ENCODE assay signal across 13 mouse cellular contexts in genomic region chr16:43935892-43936291, GRCm38 (mm10). TPM values are rescaled to one million over a fixed set of nuclear protein-coding genes. Genes with fewer than 3 reads are reported as not detected.
DNase-seq lines count a peak whose midpoint lies in the region; ATAC-seq and TF ChIP-seq lines count a peak whose summit lies in the region.
"Had no signal": no experiment of that assay in that cellular context is flagged by ENCODE, and none has a peak within 500 bp of the region (broad histone marks: within the 10 kb centered on the region; RNA-seq: fewer than 3 reads in every experiment).

No protein-coding gene starts in this region.

- no peak for ATAC-seq in embryonic facial prominence, embryonic 14.5 days (ENCODE audit: low read depth)
- ATAC-seq in lung, embryonic 16.5 days (ENCODE audit: low read depth), result peak; percentile 65; the same call in 1 of the 2 replicates
- ATAC-seq: forebrain, embryonic 13.5 days had no signal

- TF ChIP-seq POLR2A in thymus, adult 2 months (IDR thresholded peaks at IDR 0.05; ENCODE audit: control insufficient read depth, extremely low read depth, insufficient read depth, low read length, poor library complexity), result no peak

- no peaks in the 10 kb centered on the region for H3K27me3 ChIP-seq in embryonic facial prominence, embryonic 14.5 days (replicated peaks; ENCODE audit: control insufficient read depth, insufficient read depth, low read length)
- H3K27me3 ChIP-seq in embryonic facial prominence, embryonic 10.5 days (replicated peaks; ENCODE audit: low read depth, poor library complexity, severe bottlenecking), result no peaks in the 10 kb centered on the region
- no peaks in the 10 kb centered on the region for H3K27me3 ChIP-seq in lung, embryonic 16.5 days (ENCODE audit: control insufficient read depth, insufficient read depth, low read depth, low read length)
- no peaks in the 10 kb centered on the region for H3K27me3 ChIP-seq in thymus, adult 2 months (ENCODE audit: control insufficient read depth, insufficient read depth, low read length)
- H3K27me3 ChIP-seq: embryonic facial prominence, embryonic 13.5 days; forebrain, embryonic 13.5 days; heart, embryonic 12.5 days; hindbrain, embryonic 15.5 days had no signal

- no peak overlapping the region for H3K27ac ChIP-seq in embryonic facial prominence, embryonic 14.5 days (replicated peaks; ENCODE audit: low read depth, low read length)
- no peak overlapping the region for H3K27ac ChIP-seq in embryonic facial prominence, embryonic 10.5 days (replicated peaks)
- peak overlapping the region; percentile 81 for H3K27ac ChIP-seq in layer of hippocampus, adult 2 months
- H3K27ac ChIP-seq in lung, embryonic 16.5 days (ENCODE audit: low read length), result no peak overlapping the region
- H3K27ac ChIP-seq in thymus, adult 2 months (ENCODE audit: control insufficient read depth, insufficient read depth, low read length), result no peak overlapping the region
- H3K27ac ChIP-seq: embryonic facial prominence, embryonic 13.5 days; forebrain, embryonic 13.5 days; hindbrain, embryonic 15.5 days had no signal

- 0 out of 2 replicates have a peak overlapping the region, but pooled peaks have one; percentile 8 for H3K9ac ChIP-seq in embryonic facial prominence, embryonic 14.5 days (ENCODE audit: low read depth, low read length)
- H3K9ac ChIP-seq in lung, embryonic 16.5 days (ENCODE audit: low read length), result no peak overlapping the region
- H3K9ac ChIP-seq: embryonic facial prominence, embryonic 13.5 days; forebrain, embryonic 13.5 days; heart, embryonic 12.5 days; hindbrain, embryonic 15.5 days had no signal

- H3K36me3 ChIP-seq in embryonic facial prominence, embryonic 14.5 days (ENCODE audit: control insufficient read depth, insufficient read depth, low read length), result no peaks in the 10 kb centered on the region
- peaks cover 4% of the 10 kb centered on the region; the same call in 1 of the 2 replicates for H3K36me3 ChIP-seq in embryonic facial prominence, embryonic 10.5 days (replicated peaks)
- H3K36me3 ChIP-seq in lung, embryonic 16.5 days (ENCODE audit: control insufficient read depth, insufficient read depth, low read length), result no peaks in the 10 kb centered on the region
- H3K36me3 ChIP-seq in thymus, adult 2 months (ENCODE audit: control insufficient read depth, insufficient read depth, low read length), result no peaks in the 10 kb centered on the region
- H3K36me3 ChIP-seq: embryonic facial prominence, embryonic 13.5 days; heart, embryonic 12.5 days; hindbrain, embryonic 15.5 days had no signal

- no peaks in the 10 kb centered on the region for H3K9me3 ChIP-seq in embryonic facial prominence, embryonic 14.5 days (ENCODE audit: control insufficient read depth, low read length)
- no peaks in the 10 kb centered on the region for H3K9me3 ChIP-seq in embryonic facial prominence, embryonic 10.5 days
- no peaks in the 10 kb centered on the region for H3K9me3 ChIP-seq in lung, embryonic 16.5 days (ENCODE audit: control insufficient read depth, low read length)
- H3K9me3 ChIP-seq: embryonic facial prominence, embryonic 13.5 days; forebrain, embryonic 13.5 days; heart, embryonic 12.5 days; hindbrain, embryonic 15.5 days had no signal

- no peak overlapping the region for H3K4me2 ChIP-seq in embryonic facial prominence, embryonic 14.5 days (ENCODE audit: low read depth, low read length)
- 0 out of 2 replicates have a peak overlapping the region, but pooled peaks have one; percentile 11 for H3K4me2 ChIP-seq in lung, embryonic 16.5 days (ENCODE audit: low read depth, low read length)
- H3K4me2 ChIP-seq: embryonic facial prominence, embryonic 13.5 days; forebrain, embryonic 13.5 days; heart, embryonic 12.5 days; hindbrain, embryonic 15.5 days had no signal

- DNase-seq in embryonic facial prominence, embryonic 14.5 days (ENCODE audit: low spot score), result no peak
- no peak for DNase-seq in embryonic facial prominence, embryonic 10.5 days (ENCODE audit: low spot score)
- no peak for DNase-seq in layer of hippocampus, adult 2 months (ENCODE audit: low spot score in 2 of 2)
- DNase-seq in layer of hippocampus, adult 9-11 months, result no peak
- no peak for DNase-seq in lung, postnatal 4 days
- DNase-seq in thymus, adult 2 months, result no peak
- DNase-seq: adrenal gland, postnatal 10 days; gastrocnemius, postnatal 14 days had no signal

- H3K4me3 ChIP-seq in embryonic facial prominence, embryonic 14.5 days (ENCODE audit: low read depth, low read length), result no peak overlapping the region
- no peak overlapping the region for H3K4me3 ChIP-seq in embryonic facial prominence, embryonic 10.5 days
- no peak overlapping the region for H3K4me3 ChIP-seq in layer of hippocampus, adult 2 months
- H3K4me3 ChIP-seq in lung, embryonic 16.5 days (ENCODE audit: low read length), result no peak overlapping the region
- H3K4me3 ChIP-seq in thymus, adult 2 months (ENCODE audit: control insufficient read depth, insufficient read depth, low read length), result no peak overlapping the region
- H3K4me3 ChIP-seq: embryonic facial prominence, embryonic 13.5 days; forebrain, embryonic 13.5 days; heart, embryonic 12.5 days; hindbrain, embryonic 15.5 days had no signal

- no peaks in the 10 kb centered on the region for H3K4me1 ChIP-seq in embryonic facial prominence, embryonic 14.5 days (ENCODE audit: control insufficient read depth, insufficient read depth, low read length)
- H3K4me1 ChIP-seq in embryonic facial prominence, embryonic 10.5 days, result no peaks in the 10 kb centered on the region
- peaks cover 6% of the 10 kb centered on the region; the same call in 1 of the 2 replicates for H3K4me1 ChIP-seq in lung, embryonic 16.5 days (replicated peaks; ENCODE audit: control insufficient read depth, insufficient read depth, low read length)
- H3K4me1 ChIP-seq in thymus, adult 2 months (replicated peaks; ENCODE audit: control insufficient read depth, insufficient read depth, low read length), result no peaks in the 10 kb centered on the region
- H3K4me1 ChIP-seq: embryonic facial prominence, embryonic 13.5 days; forebrain, embryonic 13.5 days; heart, embryonic 12.5 days had no signal

- WGBS in embryonic facial prominence, embryonic 14.5 days, result 53% methylated on average over 3 of the region's 3 CpGs
- 82% methylated on average over 3 of the region's 3 CpGs for WGBS in embryonic facial prominence, embryonic 10.5 days
- 51% methylated on average over 3 of the region's 3 CpGs for WGBS in lung, embryonic 16.5 days
- 89% methylated on average over 3 of the region's 3 CpGs for WGBS in thymus, adult 2 months

- no peak for TF ChIP-seq CTCF in layer of hippocampus, adult 2 months (conservative IDR thresholded peaks at IDR 0.05)
- no peak for TF ChIP-seq CTCF in thymus, adult 2 months (IDR thresholded peaks at IDR 0.05; ENCODE audit: borderline replicate concordance, control insufficient read depth, extremely low read depth, insufficient read depth, low read length, poor library complexity)

RNA-seq across cellular contexts. Expression of gene Qtrt2, which starts 9.3 kb away (rescaled TPM):
- 28.3 and 34.1 TPM in 2 replicates for polyA plus RNA-seq in embryonic facial prominence, embryonic 14.5 days (2014; fragmentation: Nextera tagmentation; extraction: Ambion mirVana)
- 36.0 and 37.4 TPM in 2 replicates for polyA plus RNA-seq in embryonic facial prominence, embryonic 10.5 days (2016; fragmentation: Nextera tagmentation; extraction: Ambion mirVana)
- 10 to 100 TPM; 38.8 to 40.7 TPM for total RNA-seq in layer of hippocampus, adult 2 months (2021)
- 21.1 and 24.8 TPM in 2 replicates for polyA plus RNA-seq in lung, embryonic 16.5 days (2015; fragmentation: Nextera tagmentation; extraction: Ambion mirVana)
- polyA plus RNA-seq in thymus, adult 2 months (2012; rRNA removed), result 21.3 and 25.7 TPM in 2 replicates

RNA-seq across cellular contexts. Expression of gene Zdhhc23, which starts 43.7 kb away (rescaled TPM):
- polyA plus RNA-seq in embryonic facial prominence, embryonic 14.5 days (2014; fragmentation: Nextera tagmentation; extraction: Ambion mirVana), result 0.71 and 1.2 TPM in 2 replicates
- polyA plus RNA-seq in embryonic facial prominence, embryonic 10.5 days (2016; fragmentation: Nextera tagmentation; extraction: Ambion mirVana), result 0.50 and 0.59 TPM in 2 replicates
- 10 to 100 TPM; 43.4 to 49.1 TPM for total RNA-seq in layer of hippocampus, adult 2 months (2021)
- 1.6 and 1.8 TPM in 2 replicates for polyA plus RNA-seq in lung, embryonic 16.5 days (2015; fragmentation: Nextera tagmentation; extraction: Ambion mirVana)
- polyA plus RNA-seq in thymus, adult 2 months (2012; rRNA removed), result 1.9 and 2.8 TPM in 2 replicates

RNA-seq across cellular contexts. Expression of gene Ccdc191, which starts 46.3 kb away (rescaled TPM):
- polyA plus RNA-seq in embryonic facial prominence, embryonic 14.5 days (2014; fragmentation: Nextera tagmentation; extraction: Ambion mirVana), result 10.0 and 11.9 TPM in 2 replicates
- polyA plus RNA-seq in embryonic facial prominence, embryonic 10.5 days (2016; fragmentation: Nextera tagmentation; extraction: Ambion mirVana), result 16.3 and 20.2 TPM in 2 replicates
- total RNA-seq in layer of hippocampus, adult 2 months (2021), result 1 to 10 TPM; 4.8 to 5.1 TPM
- polyA plus RNA-seq in lung, embryonic 16.5 days (2015; fragmentation: Nextera tagmentation; extraction: Ambion mirVana), result 14.8 and 16.6 TPM in 2 replicates
- polyA plus RNA-seq in thymus, adult 2 months (2012; rRNA removed), result 1.0 and 1.3 TPM in 2 replicates
